Mouse (Mus musculus) embryonic stem cell, embryonic (primary cell): Measurements from ENCODE around the gene Fdx1.

Experiments
- CTCF ChIA-PET, 4 experiments: fragments of 300-600 bp in 2 of 4; fragments of 350-600 bp in 2 of 4; sonication (Branson Sonifier 250); formaldehyde crosslinking; loops; one replicate each; lab custom pipeline; 2022; ENCODE audit warnings: inconsistent platforms in 2 of 4; lab: Charles Lee
- POLR2A ChIA-PET, 4 experiments: fragments of 300-600 bp in 2 of 4; fragments of 350-600 bp in 2 of 4; sonication (Branson Sonifier 250); formaldehyde crosslinking; loops; one replicate each; lab custom pipeline; 2022; ENCODE audit warnings: antibody characterized with exemption in 4 of 4, inconsistent platforms in 1 of 4; lab: Charles Lee

The Fdx1 gene

DNA sequence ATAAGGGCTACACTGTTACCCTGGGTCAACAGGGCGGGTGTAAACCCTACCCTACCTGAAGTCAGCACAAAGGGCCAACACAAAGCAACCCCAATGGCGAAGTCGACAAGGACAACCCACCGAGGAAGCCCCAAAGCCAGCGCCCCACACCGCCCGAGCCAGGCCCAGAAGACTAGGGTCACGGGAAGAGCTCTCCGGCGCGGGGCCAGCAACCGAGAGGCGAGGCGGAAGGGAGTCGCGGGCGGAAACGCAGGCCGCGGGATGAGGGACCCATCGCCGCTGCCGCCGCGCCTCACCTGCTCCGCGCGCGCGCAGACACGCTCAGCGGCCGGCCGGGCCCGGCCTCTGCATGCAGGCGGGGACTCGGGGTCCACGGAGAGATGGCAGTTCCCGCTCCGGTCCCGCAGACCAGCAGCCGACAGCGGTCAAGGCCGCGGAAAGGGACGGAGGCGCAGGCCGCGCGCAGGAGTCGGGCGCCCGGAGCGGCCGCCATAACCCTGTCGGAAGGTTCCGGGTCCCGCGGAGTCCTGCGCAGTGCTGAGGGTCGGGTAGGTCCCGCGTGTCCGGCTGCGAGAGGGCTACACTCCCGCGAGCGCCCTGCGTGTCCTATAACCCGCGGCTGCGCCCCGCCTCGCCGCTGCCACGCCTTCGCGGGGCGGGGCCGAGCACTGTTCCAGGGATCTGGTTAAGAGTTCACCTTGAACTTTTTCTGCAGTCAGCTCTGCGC lies at the start of gene Fdx1:
TSS of gene Fdx1 (minus strand) at position 582 of the 727 bp plus-strand sequence.
- POLR2A ChIA-PET = interaction anchor here in 3 of 4 experiments (0.5 to 4.3 kb wide), 16 partner anchors 8 to 653 kb away, joined by 3 to 27 read pairs (median 4); no protein-coding TSS in a partner anchor
- CTCF ChIA-PET = interaction anchor here in 2 of 4 experiments (0.8 to 2.7 kb wide), 3 partner anchors 15 to 1225 kb away, joined by 3 to 16 read pairs (median 4); no protein-coding TSS in a partner anchor

DNA sequence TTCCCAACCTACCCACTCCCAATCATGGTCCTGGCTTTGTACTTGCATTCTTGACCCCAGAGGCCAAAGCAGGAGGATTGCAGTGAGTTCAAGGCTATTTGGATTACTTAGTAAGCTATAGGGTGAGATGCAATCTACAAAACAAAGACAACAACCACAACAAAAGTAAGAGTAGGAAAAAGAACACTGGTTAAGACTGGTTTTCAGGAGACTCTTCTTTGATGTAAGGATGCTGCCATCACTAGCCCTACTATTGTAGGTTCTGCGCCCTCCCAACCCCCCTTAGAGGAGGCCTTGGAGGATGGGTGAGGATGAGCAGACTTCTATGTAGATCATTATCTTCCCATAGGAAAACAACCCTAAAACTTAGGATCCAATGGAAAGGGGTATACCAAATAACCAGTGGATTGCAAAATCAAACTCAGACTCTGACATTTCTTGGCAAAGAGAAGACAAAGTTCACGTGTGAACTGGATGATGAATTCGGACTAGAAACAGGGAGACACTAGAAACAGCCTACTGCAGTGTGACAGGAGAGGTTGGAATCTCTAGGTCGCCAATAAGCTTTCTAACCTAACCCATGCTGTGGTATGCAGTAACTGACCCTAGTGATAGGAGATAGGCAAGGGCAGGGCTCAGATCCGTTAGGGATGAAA lies 49.6 kb upstream of the Fdx1 start:
- POLR2A ChIA-PET = interaction anchor here in 2 of 4 experiments (0.7 to 1.3 kb wide), 2 partner anchors 35 kb away, joined by 3 to 5 read pairs; no protein-coding TSS in a partner anchor
- CTCF ChIA-PET = no interaction called here

- ChIA-PET CTCF (no interaction called here), POLR2A (interaction anchor here in 2 of 4 experiments (0.7 to 1.3 kb wide), 2 partner anchors 35 to 36 kb away, joined by 3 to 5 read pairs; no protein-coding TSS in a partner anchor)
Measured at GRCm38 (mm10) chr9:52012311-52012710, 49.0 kb upstream of the Fdx1 start.

- ChIA-PET CTCF (interaction anchor here in 2 of 4 experiments (0.6 to 1.4 kb wide), 5 partner anchors 22 to 802 kb away, joined by 3 to 5 read pairs (median 4); no protein-coding TSS in a partner anchor), POLR2A (no interaction called here)
Measured at GRCm38 (mm10) chr9:52008511-52008910, 45.2 kb upstream of the Fdx1 start.

DNA sequence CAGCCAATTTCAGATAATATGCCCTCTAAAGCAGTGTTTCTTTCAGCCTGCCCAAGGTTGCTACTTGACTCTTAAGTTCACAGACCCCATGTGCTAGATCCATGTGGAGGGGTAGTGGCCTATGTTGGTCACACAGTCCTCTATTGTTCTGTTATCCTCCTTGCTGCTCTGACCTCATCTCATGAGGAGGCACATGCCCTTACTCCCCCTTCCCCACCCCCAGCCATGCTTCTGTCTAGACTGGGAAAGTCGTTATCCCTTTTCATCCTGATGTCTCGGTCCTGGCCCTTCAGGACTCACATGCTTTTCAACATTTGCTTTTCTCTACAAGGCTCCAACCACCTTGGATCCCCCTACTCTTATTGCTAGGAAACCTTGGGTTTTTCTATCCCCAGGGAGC lies 44.0 kb upstream of the Fdx1 start:
- POLR2A ChIA-PET = interaction anchor here in 1 of 4 experiments (0.6 kb wide), 1 partner anchor 12 kb away, joined by 3 read pairs; no protein-coding TSS in a partner anchor
- CTCF ChIA-PET = interaction anchor here in 1 of 4 experiments (0.5 to 0.6 kb wide), 2 partner anchors 67 to 70 kb away, joined by 3 read pairs; no protein-coding TSS in a partner anchor

DNA sequence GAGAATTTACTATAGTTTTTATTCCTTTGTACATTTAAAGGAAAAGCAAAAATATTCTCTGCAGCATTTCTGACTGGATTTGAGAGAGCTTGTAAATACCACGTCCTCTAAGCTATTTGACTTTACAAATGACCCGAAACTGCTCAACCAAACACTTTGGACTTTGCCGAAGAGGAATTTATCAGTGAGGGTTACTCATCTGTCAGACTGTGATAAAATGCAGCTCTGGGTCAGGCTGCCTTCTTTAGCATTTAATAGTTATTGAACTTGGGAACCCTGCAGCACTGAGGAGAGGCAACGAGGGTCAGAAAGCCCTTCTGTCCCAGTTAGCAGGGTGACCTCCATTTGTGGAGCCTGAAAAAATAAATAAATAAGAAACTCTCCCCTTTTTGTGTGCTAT lies 40.1 kb upstream of the Fdx1 start:
- POLR2A ChIA-PET = no interaction called here
- CTCF ChIA-PET = no interaction called here

- POLR2A ChIA-PET = interaction anchor here in 2 of 4 experiments (0.5 to 1.4 kb wide), 4 partner anchors 9 to 53 kb away, joined by 3 to 7 read pairs (median 4); no protein-coding TSS in a partner anchor
- CTCF ChIA-PET = interaction anchor here in 3 of 4 experiments (0.6 to 2.5 kb wide), 5 partner anchors 36 to 211 kb away, joined by 3 to 22 read pairs (median 4); no protein-coding TSS in a partner anchor
Measured at GRCm38 (mm10) chr9:51995331-51996099, 32.2 kb upstream of the Fdx1 start.

DNA sequence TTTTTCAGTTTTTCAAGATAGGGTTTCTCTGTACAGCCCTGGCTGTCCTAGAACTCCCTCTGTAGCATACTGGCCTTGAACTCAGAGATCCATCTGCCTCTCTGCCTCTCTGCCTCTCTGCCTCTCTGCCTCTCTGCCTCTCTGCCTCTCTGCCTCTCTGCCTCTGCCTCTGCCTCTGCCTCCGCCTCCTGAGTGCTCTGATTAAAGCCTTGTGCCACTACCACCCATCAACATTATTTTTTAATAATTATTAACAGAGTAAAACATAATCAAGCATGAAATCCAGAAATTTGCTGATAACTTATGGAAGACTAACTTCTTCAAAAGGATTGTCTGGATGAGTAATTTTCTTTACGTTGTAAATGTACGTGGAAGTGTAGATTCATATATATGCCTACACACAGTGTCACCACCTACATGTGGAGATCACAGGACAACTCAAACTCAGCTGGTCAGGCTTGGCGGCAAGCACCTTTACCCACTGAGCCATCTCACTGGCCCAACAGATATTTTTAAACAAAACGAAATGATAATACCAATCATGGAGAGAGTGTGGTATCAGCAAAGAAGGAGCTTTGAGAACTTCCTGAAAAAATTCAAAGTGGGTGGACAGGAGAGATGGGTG lies 31.4 kb upstream of the Fdx1 start:
- POLR2A ChIA-PET = interaction anchor here in 2 of 4 experiments (0.5 to 1.2 kb wide), 3 partner anchors 15 to 53 kb away, joined by 3 to 7 read pairs (median 4); no protein-coding TSS in a partner anchor

DNA sequence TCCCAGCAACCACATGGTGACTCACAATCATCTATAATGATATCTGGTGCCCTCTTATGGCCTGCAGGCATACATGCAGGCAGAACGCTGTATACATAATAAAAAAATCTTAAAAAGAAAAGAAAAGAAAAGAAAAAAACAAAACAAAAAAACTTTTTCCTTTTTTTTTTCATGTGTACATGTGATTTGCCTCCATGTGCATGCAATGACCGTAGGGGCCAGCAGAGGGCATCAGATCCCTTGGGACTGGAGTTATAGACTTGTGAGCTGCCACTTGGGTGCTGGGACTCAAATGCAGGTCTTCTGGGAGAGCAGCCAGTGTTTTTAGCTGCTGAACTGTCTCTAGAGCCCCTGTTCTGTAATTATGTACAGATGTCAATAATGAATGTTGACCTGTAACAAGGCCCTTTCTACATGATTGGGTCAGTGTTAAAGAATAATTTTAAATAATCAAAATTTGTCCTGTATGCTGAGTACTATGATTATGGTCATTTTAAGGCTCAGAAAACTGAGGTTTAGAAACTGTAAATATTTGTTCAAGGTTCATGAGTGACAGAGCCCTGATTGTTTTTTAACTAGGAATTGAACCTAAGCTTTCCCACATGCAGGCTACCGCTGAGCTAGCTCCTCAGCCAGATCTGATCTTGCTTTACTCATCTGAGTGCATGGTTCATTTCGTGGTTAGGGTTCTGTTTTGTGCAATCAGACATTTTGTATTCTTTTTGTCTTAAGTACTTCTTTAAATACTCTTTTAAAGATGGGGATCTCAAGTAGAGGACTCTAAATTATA lies 30.3 kb upstream of the Fdx1 start:
- ChIA-PET POLR2A (interaction anchor here in 3 of 4 experiments (0.6 to 1.0 kb wide), 4 partner anchors 16 to 75 kb away, joined by 3 to 4 read pairs (median 4); no protein-coding TSS in a partner anchor), CTCF (interaction anchor here (0.5 to 2.5 kb wide), 21 partner anchors 15 to 1336 kb away, joined by 3 to 22 read pairs (median 4); no protein-coding TSS in a partner anchor)

More for the DNA sequence above, 31.4 kb upstream of the Fdx1 start:
- CTCF ChIA-PET = interaction anchor here in 3 of 4 experiments (0.6 to 2.5 kb wide), 5 partner anchors 104 to 1013 kb away, joined by 3 to 22 read pairs (median 3); no protein-coding TSS in a partner anchor

DNA sequence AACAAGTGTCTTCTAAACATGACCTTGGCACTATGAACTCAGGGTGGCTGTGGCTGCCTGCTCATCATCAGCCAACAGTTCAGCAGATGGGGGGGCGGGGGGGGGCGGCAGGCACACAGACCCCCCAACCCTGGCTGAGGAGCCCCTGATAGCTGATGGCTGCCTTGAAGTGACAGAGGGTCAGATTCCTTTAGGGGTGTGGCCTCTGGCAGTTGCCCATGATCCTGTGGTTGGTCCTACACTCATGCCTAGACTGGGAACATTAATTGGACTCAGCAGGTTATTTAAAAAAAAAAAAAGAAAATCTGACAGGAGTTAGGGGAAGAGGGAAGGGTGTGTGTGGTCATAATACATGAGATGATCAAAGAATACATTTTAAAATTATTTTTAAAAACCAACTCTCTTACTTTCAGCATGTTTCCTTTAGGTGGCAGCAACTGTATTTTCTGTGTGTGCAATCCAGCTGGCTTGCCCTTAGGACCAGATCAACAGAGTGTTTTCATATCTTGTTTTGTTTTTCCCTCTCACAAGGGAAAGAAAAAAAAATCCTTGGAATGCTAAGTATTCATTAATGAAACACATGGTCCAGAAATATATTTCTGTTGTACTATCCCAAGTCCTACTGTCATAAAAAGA lies 28.0 kb upstream of the Fdx1 start:
- POLR2A ChIA-PET = interaction anchor here in 2 of 4 experiments (1.2 kb wide), 2 partner anchors 56 to 59 kb away, joined by 3 to 4 read pairs; partner anchors contain the start of gene Rdx (in 1 of the 2)
- CTCF ChIA-PET = interaction anchor here in 2 of 4 experiments (1.1 to 1.7 kb wide), 3 partner anchors 14 to 108 kb away, joined by 3 to 6 read pairs (median 6); no protein-coding TSS in a partner anchor

DNA sequence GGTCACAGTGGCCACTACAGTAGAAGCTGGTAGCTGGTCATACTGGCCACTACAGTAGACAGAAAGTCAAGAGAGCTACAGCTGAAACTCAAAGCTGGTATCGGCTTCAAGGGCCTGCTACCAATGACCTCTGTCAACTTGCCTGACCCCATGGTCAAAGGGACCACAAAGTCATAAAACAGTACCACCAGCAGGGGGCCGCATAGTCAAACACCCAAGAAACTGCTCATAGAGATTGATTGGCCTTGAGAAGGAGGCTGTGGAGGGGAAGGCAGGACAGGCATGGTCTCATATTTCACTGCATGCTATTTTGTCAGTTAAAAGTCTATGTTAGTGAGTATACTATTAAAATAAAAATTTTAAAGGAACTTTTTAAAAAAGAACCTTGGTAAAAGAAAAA lies 27.5 kb upstream of the Fdx1 start:
- ChIA-PET CTCF (interaction anchor here in 2 of 4 experiments (1.1 to 1.7 kb wide), 3 partner anchors 13 to 108 kb away, joined by 3 to 6 read pairs (median 6); no protein-coding TSS in a partner anchor), POLR2A (interaction anchor here in 2 of 4 experiments (1.2 kb wide), 2 partner anchors 56 to 59 kb away, joined by 3 to 4 read pairs; partner anchors contain the start of gene Rdx (in 1 of the 2))

- ChIA-PET POLR2A (interaction anchor here in 2 of 4 experiments (0.9 to 1.6 kb wide), 2 partner anchors 11 to 22 kb away, joined by 3 read pairs; partner anchors contain the start of gene Fdx1 (in 1 of the 2)), CTCF (interaction anchor here in 1 of 4 experiments (1.7 kb wide), 1 partner anchor 8 kb away, joined by 5 read pairs; no protein-coding TSS in a partner anchor)
Measured at GRCm38 (mm10) chr9:51985493-51986099, 22.2 kb upstream of the Fdx1 start.

DNA sequence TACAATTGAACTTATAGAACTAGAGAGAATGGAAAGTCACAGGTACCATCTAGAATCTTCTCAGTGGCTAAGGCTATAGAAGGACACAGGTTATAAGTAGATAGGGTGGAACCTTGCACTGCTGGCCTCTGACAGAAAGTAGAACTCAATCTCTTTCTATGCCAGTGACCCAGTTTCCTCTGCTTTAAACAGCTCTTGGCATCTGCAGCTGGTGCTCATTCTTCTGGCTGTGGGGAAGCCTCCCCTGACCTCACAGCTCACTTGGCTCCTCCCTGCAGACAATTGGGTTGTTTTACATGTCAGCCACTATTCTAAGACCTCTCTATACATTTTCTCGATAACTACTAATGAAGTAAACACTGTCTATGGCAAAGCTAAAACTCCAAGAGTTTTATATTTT lies 17.8 kb upstream of the Fdx1 start:
- ChIA-PET POLR2A (interaction anchor here in 1 of 4 experiments (1.0 kb wide), 1 partner anchor 17 kb away, joined by 3 read pairs; the partner anchor contains the start of gene Fdx1), CTCF (no interaction called here)

DNA sequence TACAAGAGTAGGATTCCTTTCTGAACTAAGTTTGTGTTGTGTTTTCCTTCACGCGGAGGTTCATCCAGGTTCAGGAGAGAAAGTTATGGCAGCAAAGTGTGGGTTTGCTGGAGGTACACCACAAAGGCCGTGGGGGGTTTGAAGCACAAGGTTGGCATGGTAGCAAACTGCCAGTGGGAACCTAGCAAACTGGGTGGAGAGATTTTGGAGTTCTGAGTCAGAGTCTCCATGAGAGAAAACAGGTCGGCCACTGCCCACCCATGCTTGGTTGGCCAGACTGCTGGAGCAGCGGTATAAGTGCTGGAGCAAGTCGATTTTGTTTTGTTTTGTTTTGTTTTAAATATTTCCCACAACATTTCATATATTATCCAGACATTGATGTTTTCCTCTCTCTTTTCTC lies 15.9 kb upstream of the Fdx1 start:
- POLR2A ChIA-PET = interaction anchor here in 3 of 4 experiments (0.6 to 3.9 kb wide), 13 partner anchors 10 to 190 kb away, joined by 3 to 27 read pairs (median 5); partner anchors contain the start of genes Fdx1 (in 2 of the 3) and Rdx (in 1 of the 3)
- CTCF ChIA-PET = interaction anchor here in 2 of 4 experiments (0.6 to 2.6 kb wide), 4 partner anchors 15 to 120 kb away, joined by 3 to 19 read pairs (median 10); partner anchors contain the start of gene Fdx1 (in 1 of the 2)
